Mouse (Mus musculus) cortical plate, adult 2 months (tissue): Measurements from ENCODE around the gene Eif3m. TPM values are rescaled to one million over a fixed set of nuclear protein-coding genes. Genes with fewer than 3 reads are reported as not detected.
"Not testable (repeated sequence)": the region's sequence is repeated elsewhere in the genome, so short reads cannot be mapped to it uniquely, and the experiment has no call there.

ENCODE experiments used
- H3K27ac ChIP-seq: fragments of 200-500 bp; 2 replicates; pipeline ENCODE4 v1.5.1; 2012; ENCODE audit warnings: low read length, control low read depth, inconsistent platforms; ENCODE audit not compliant: insufficient read depth
- H3K4me1 ChIP-seq: fragments of 200-500 bp; 2 replicates; pipeline ENCODE4 v1.6.1; 2011; ENCODE audit warnings: low read length; ENCODE audit not compliant: control insufficient read depth, insufficient read depth
- H3K4me3 ChIP-seq: fragments of 200-500 bp; 2 replicates; pipeline ENCODE4 v1.5.1; 2011; ENCODE audit warnings: mild to moderate bottlenecking, low read length, control low read depth; ENCODE audit not compliant: insufficient read depth
- CTCF ChIP-seq: fragments of 200-500 bp; IDR thresholded peaks from 2 replicates; pipeline ENCODE4 v1.5.1; 2011; ENCODE audit warnings: mild to moderate bottlenecking, control low read depth, low read length; ENCODE audit not compliant: insufficient read depth; ENCODE audit errors: extremely low read depth
- POLR2A ChIP-seq: fragments of 200-500 bp; IDR thresholded peaks from 2 replicates; pipeline ENCODE4 v1.6.1; 2011; ENCODE audit warnings: mild to moderate bottlenecking, low read length, control low read depth; ENCODE audit not compliant: insufficient read depth; ENCODE audit errors: extremely low read depth
- polyA plus RNA-seq: library from polyadenylated mRNA; depleted of rRNA; stranded (reverse); fragments of >200 nt; gene quantifications from 2 replicates; pipeline ENCODE4 v1.2.3, GENCODE M21; 2012

Eif3m gene
- polyA plus RNA-seq, 1 experiment: 84.1 TPM

- Histone ChIP-seq H3K27ac (no peak overlapping the region), H3K4me1 (no peaks in the 10 kb centered on the region), H3K4me3 (no peak overlapping the region)
- no peak for TF ChIP-seq CTCF
- no peak for TF ChIP-seq POLR2A
These were observed 19.7 kb upstream of the Eif3m start for GRCm38 (mm10) chr2:105036401-105037070.

- Histone ChIP-seq H3K27ac (no peak overlapping the region), H3K4me1 (no peaks in the 10 kb centered on the region), H3K4me3 (no peak overlapping the region)
- no peak for TF ChIP-seq CTCF
These were observed 19.1 kb upstream of the Eif3m start for GRCm38 (mm10) chr2:105035985-105036384.

- no peak for TF ChIP-seq CTCF
- Histone ChIP-seq H3K4me1 (no peaks in the 10 kb centered on the region), H3K27ac (no peak overlapping the region), H3K4me3 (no peak overlapping the region)
These were observed 17.2 kb upstream of the Eif3m start for GRCm38 (mm10) chr2:105034084-105034483.

- Histone ChIP-seq H3K27ac (no peak overlapping the region), H3K4me3 (no peak overlapping the region), H3K4me1 (no peaks in the 10 kb centered on the region)
- TF ChIP-seq CTCF (no peak), POLR2A (no peak)
These were observed 13.6 kb upstream of the Eif3m start for GRCm38 (mm10) chr2:105030505-105030904.

- Histone ChIP-seq H3K4me3 (no peak overlapping the region), H3K4me1 (no peaks in the 10 kb centered on the region), H3K27ac (no peak overlapping the region)
- TF ChIP-seq CTCF (no peak), POLR2A (no peak)
These were observed 11.9 kb upstream of the Eif3m start for GRCm38 (mm10) chr2:105028806-105029205.

GRCm38 (mm10) chr2:105026950-105027695 lies 10.2 kb upstream of the Eif3m start:
- H3K27ac ChIP-seq: no peak overlapping the region
- H3K4me3 ChIP-seq: no peak overlapping the region
- H3K4me1 ChIP-seq: no peaks in the 10 kb centered on the region
- TF ChIP-seq POLR2A: no peak
- no peak for TF ChIP-seq CTCF

GRCm38 (mm10) chr2:105025610-105026009 lies 8.7 kb upstream of the Eif3m start:
- not testable (repeated sequence) for H3K4me3 ChIP-seq, H3K4me1 ChIP-seq, H3K27ac ChIP-seq

- Histone ChIP-seq H3K27ac (no peak overlapping the region), H3K4me3 (no peak overlapping the region), H3K4me1 (no peaks in the 10 kb centered on the region)
- no peak for TF ChIP-seq POLR2A
- no peak for TF ChIP-seq CTCF
These were observed 6.9 kb upstream of the Eif3m start for GRCm38 (mm10) chr2:105023815-105024214.

- Histone ChIP-seq H3K27ac (no peak overlapping the region), H3K4me1 (no peaks in the 10 kb centered on the region), H3K4me3 (no peak overlapping the region)
- TF ChIP-seq CTCF: no peak
- TF ChIP-seq POLR2A: no peak
These were observed 6.2 kb upstream of the Eif3m start for GRCm38 (mm10) chr2:105023031-105023615.

- Histone ChIP-seq H3K4me1 (no peaks in the 10 kb centered on the region; the same call in none of the 2 replicates), H3K4me3 (no peak overlapping the region), H3K27ac (no peak overlapping the region)
- no peak for TF ChIP-seq POLR2A
- TF ChIP-seq CTCF: no peak
These were observed 5.0 kb upstream of the Eif3m start for GRCm38 (mm10) chr2:105021836-105022235.
